Mouse (Mus musculus) spleen, postnatal 14 days (tissue): ENCODE data around the gene Man2a1.

Experiments
- DNase-seq, 2 experiments: peaks; one replicate each; pipeline ENCODE4 v3.0.0; 2021 to 2022; ENCODE audit warnings: low spot score in 2 of 2

The Man2a1 gene

GRCm38 (mm10) chr17:64698516-64698915, 98.0 kb downstream of the Man2a1 start:
- no peak for DNase-seq

DNA sequence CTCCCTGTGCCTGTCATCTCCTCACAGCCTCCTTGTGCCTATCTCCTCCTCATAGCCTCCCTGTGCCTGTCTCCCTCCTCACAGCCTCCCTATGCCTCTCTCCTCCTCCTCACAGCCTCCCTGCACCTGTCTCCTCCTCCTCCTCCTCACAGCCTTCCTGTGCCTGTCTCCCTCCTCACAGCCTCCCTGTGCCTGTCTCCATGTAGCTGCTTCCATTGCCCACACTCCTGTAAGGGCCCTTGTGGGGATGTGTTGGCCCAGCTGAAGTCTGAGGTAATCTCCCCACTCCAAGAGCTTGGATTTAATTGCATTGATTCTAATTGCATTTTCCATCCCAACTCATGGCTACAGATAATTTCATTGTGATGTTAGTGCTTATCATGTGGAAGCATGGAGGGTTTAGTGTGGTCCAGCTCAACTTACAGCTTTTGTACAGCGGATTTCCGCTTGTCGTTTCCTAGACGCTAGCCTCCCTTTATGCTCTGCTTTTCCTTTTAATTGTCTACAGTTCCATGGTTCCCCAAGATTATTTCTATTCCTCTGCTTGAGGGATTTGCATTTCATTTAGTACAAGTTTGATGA, 103.2 kb downstream of the Man2a1 start:
- no peak for DNase-seq

DNA sequence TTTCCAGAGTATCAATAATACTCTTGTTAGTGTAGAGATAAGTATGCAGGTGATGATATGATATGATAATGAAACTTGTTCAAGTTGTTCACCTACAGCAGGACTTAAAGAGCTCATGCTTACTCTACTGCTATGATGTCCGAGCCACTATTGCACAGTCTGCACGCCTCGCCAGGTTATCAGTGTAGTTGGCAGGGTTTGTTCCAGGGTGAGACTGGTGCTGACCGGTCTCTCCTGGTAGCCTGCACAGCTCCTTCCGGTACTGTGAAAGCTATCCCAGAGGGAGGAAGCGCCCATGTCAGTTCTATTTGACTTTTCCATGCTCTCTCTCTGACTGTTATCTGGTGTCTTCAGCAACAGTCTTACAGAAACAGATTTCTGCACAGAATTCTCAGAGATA, 107.0 kb downstream of the Man2a1 start:
- DNase-seq: no peak

DNA sequence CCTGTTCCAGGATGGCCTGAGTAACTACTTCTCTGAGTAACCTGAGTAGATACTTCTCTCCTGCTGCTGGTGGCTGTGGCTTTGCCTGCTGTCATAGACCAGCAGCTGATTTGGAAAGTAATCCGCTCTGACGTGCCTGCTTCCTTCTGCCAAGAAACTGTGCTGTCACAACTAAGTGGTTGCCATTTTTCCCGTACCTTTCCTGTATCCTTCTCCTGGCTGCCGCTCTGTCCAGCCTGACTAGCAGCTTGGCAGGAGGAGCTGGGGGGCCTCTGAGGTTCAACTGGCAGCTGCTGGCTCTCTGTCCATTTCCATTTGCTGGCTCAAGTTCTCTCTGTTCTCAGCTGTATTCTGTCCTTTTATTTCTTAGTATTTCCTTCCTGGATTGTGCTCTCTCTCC, 115.8 kb downstream of the Man2a1 start:
- DNase-seq: no peak

DNA sequence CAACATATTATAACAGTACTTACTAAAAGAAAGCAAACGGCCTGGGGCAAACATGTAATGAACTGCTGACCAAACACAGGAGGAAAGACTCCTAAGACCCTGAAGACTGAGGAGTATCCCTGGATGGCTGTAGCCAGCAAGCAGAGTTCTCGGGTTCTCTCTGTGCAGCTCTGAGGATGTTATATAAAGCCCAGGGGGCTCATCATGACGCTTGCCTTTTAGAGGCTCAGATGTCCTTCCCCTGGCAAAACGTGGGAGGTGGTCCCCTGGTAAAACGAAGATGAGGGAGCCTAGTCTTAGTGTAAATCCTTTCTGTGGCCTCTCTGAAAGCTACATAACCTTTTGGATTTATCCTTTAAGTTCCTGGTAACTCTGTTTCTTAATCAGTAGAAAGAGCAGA, 119.2 kb downstream of the Man2a1 start:
- DNase-seq: no peak

- no peak for DNase-seq
These were observed 120.6 kb downstream of the Man2a1 start for GRCm38 (mm10) chr17:64721112-64721511.

- DNase-seq: no peak
These were observed 122.6 kb downstream of the Man2a1 start for GRCm38 (mm10) chr17:64723162-64723561.

DNA sequence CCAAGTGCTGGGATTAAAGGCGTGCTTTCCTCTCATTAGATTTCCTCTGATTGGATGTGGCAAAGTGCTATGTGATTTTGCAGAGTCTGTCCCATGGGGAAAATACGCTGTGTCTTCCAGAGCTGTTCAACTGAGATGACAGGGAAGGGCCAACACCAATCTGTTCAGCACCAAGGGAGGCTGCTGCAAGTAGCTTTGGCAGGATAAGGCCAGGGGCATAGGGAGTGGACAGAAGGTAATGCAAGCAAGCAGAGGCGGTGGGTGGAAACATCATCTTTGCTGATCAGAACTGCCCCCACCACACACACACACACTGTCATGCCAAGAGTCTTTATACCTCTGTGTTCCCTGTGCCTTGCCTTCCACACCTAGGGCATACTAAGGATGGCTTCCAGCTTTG, 124.7 kb downstream of the Man2a1 start:
- DNase-seq: no peak

DNA sequence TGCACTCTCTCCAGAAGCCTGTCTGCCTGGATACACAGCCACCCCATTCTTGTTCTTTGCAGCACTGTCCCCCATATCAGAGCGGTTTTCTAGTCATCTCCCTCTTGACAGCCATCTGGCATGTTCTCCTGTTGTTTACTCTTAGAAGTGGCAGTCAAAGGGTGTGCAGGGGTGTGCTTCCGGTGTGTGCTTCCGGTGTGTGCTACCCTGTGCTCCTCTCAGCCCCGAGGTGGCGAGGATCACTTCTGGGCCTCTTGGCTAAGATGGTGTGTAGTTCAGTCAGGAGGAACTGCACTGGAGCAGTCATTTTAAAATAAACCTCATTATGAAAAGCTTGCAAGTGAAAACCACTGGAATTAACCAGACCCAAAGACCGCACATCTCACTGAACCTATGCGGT, 125.5 kb downstream of the Man2a1 start:
- DNase-seq: no peak

GRCm38 (mm10) chr17:64735492-64735891, 135.0 kb downstream of the Man2a1 start:
- no peak for DNase-seq

GRCm38 (mm10) chr17:64737918-64738317, 137.4 kb downstream of the Man2a1 start:
- no peak for DNase-seq

- no peak for DNase-seq
These were observed 138.6 kb downstream of the Man2a1 start for GRCm38 (mm10) chr17:64739129-64739528.

DNA sequence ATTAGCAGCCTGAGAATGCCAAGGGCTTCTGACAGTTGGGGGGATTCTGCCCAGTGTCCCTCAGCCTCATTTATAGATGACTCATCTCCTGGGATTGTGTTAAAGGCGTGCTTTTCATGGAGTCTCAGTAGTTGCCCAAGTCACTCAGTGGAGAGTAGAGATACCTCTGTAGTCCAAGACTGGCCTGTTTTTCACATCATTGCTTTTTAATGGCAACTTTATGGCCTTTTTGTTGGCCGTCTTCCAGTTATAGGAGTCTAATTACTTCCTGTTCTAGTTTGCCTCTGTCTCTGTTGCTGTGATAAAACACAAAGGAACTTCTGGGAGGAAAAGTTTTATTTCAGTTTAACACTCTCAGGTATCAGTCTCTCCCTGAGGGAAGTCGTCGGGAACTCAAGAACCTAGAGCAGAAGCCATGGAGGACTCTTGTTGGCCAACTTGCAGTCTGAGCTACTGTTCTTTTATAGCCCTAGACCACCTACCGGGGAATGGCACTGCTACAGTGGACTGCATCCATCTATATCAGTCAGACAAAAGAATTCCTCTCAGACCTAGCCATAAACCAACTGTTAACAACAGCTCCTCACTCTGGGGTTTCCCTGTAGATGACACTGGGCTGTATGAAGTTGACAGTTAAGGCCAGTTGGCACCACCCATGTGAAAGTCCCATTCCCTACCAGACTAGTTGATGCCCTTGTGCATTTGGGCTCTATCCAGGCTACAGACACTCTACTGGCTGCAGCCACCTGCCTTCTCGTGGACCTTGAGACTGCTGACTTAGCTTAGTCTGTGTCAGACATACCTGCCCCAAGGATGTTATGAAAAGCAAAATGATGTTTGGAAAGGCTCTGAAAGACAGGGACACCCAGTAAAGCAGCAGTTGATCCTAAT, 142.4 kb downstream of the Man2a1 start:
- DNase-seq: no peak

- no peak for DNase-seq
These were observed 143.2 kb downstream of the Man2a1 start for GRCm38 (mm10) chr17:64743606-64744300.

GRCm38 (mm10) chr17:64746637-64747225, 146.2 kb downstream of the Man2a1 start:
- DNase-seq: no peak

GRCm38 (mm10) chr17:64747461-64747860, 146.9 kb downstream of the Man2a1 start:
- no peak for DNase-seq

GRCm38 (mm10) chr17:64748131-64748530, 147.6 kb downstream of the Man2a1 start:
- DNase-seq: no peak

- DNase-seq: no peak
These were observed 148.6 kb downstream of the Man2a1 start for GRCm38 (mm10) chr17:64749146-64749545.

DNA sequence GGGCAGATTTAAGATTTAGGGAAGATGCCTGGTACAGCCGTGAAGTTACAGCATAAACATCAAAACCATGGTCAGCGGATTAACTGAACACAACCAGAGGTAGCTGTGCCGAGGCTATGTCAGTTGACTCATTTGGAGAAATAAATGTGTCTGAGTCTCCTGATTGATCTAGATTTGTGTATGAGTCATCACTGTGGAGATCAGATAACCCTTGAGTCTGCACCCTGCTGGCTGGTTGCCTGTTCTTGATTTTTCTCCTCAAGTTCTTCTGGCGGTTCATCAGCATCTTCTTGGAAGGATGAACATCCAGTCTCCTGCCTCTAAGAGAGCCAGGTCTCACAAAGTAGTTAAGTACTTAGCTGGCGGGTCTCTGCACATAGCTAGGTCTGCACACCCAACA, 150.7 kb downstream of the Man2a1 start:
- DNase-seq: no peak

- DNase-seq: no peak
These were observed 151.8 kb downstream of the Man2a1 start for GRCm38 (mm10) chr17:64752126-64753019.

DNA sequence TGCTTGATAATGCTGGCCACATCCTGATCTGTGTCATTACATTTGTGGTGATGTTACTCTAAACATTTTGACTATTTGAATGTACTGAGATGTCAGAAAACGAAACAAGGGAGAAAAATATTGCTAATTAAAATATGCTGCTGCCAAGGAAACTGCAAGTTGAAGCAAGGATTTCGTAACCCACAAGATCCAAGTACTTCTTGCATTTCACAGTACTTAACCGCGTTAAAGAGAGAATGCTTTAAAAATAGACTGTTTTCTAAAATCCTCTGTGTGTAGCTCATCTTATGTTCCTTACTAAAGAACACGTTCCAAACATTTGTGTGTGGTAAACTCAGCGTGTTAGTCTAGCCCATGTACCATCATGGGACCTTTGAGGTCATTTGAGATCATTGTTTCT, 153.0 kb downstream of the Man2a1 start:
- no peak for DNase-seq
